Mouse (Mus musculus) heart, adult 18-20 months (tissue): Measurements from ENCODE around the gene Abhd16b. TPM values are rescaled to one million over a fixed set of nuclear protein-coding genes. Genes with fewer than 3 reads are reported as not detected.
A peak's percentile ranks its signal among the peaks of the same experiment; 100 is the strongest.

ENCODE experiments used
- DNase-seq, 2 experiments: peaks; one replicate each; pipeline ENCODE4 v3.0.0; 2021 to 2022; ENCODE audit warnings: mixed read lengths in 1 of 2
- total RNA-seq, 2 experiments: library from RNA; stranded (reverse); gene quantifications; 2 replicates each; pipeline ENCODE4 v1.2.3; 2021

Gene Abhd16b
- total RNA-seq, 2 experiments from 2014 or later: not detected

DNA sequence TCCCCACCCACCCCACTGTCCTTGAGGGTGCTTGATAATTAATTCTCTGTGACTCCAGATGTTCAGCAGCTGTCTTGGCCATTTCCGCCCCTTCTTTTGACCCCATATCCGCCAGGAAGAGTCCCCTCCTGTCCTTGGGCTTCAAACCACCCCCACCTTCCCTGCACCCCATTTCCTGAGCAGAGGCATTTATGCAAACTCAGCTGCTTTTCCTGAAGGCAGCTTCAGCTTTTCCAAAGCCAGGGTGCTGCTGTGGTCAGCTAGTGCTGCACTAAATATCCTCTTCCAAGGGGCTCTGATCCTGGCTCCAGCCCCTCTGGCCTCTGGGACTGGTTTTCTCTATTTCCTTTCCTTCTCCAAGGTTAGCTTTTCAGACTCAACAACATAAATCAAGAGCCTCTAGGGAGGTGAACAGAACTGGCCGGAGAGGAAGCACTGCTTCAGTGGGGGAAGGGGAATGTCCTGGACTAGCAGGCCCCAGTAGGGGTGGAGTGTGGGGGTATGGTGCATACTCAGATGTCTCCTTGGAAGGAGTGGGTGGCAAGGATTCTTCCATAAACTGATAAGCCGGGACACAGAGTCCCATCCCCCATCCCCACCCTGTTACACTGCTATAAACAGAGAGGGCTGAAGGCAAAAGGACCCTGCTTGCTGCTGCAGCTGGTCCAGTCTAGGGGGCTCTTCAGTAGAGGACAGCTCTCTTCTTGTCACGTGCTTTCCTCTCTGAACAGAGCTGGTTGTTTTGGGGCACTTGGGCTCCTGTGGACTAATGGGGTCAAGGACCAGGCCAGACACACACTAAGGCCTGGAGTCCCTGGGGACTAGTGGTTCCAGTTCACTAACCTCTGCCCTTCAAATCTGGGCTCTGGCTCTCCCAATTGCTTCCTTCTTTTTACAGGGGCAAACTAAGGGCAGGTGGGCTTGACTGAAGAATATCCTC lies 5.4 kb upstream of the Abhd16b start:
- peak; percentile 67 to 80 for DNase-seq

DNA sequence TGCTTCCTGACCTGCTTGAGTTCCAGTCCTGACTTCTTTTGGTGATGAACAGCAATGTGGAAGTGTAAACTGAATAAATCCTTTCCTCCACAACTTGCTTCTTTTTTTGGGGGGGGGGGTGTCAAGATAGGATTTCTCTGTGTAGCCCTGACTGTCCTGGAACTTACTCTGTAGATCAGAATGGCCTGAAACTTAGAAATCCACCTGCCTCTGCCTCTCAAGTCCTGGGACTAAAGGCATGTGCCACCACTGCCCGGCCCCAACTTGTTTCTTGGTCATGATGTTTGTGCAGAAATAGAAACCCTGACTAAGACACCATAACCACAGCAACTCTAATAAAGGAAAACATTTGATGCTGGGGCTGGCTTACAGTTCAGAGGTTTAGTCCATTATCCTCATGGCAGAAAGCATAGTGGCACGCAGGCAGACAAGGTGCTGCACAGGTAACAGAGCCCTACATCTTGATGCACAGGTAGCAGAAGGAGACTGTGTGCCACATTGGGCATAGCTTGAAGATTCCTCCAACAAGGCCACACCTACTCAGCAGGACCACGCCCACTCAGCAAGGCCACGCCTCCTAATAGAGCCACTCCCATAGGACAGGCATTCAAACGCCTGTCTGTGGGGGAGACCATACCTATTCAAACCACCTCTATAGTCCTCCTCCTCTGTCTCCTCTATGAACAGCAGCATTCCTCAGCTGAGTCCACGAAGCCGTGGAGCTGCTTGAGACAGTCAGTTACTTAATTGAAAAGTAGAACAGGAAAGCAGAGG lies 1.4 kb upstream of the Abhd16b start:
- no peak for DNase-seq

DNA sequence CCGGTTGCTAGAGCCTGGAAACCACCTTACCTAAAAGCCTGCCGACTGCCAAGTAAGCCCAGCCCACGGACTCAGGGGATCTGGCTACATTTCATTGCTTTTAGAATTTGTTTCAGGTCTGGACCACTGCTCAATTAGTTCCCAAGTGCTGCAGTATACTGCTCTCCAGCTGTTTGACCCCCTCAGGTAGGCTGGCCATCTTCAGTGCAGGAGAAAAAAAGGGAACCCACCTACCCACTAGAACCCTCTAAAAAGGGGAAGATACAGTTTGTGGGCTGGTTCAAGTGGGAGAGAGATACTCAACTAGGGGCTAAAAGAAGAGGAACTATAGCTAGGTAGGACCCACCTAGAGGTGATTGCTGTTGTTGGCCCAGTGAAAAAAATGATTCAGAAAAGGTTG lies 800 bp upstream of the Abhd16b start:
- no peak for DNase-seq

DNA sequence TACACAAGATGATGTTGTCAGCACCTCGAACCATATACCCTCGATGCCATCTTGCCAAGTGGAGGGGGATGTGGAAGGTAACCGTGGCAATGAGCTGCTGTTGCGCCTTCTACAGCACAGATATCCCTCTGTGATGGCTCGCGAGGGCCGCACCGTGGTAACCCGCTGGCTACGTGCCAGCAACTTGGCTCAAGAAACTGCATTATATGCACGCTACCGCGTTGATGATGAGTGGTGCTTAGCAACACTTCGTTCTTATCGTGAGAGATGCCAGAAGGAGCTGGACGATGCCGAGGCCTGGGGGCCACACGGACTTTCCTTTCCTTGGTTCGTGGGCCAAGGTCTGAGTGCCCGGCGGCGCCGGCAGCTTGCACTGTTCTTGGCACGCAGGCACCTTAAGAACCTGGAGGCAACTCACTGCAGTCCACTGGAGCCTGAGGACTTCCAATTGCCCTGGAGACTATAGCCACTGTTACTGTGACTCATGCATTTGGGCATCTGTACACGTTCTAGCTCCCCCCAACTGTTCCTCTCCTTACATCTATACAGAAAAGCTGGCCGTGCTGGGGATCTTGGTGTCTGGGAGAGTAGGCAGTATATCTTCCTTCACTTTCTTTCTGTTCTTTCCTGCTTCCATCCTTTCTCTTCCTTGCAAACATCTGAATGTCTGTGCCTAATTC lies 1.4 kb downstream of the Abhd16b start:
- no peak for DNase-seq

DNA sequence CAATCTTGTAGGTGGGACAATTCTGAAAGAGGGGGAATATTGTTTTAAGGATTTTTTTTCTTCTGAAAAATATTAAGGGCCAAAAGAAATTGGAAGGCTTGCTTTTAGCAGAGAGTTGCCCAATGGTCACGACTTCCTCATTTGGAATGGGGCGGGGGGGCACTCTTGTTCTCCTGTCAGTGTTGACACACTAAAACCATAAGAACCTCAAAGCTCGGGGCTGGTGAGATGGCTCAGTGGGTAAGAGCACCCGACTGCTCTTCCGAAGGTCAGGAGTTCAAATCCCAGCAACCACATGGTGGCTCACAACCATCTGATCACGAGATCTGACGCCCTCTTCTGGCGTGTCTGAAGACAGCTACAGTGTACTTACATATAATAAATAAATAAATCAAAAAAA lies 2.8 kb downstream of the Abhd16b start:
- peak; percentile 17 to 25 for DNase-seq

DNA sequence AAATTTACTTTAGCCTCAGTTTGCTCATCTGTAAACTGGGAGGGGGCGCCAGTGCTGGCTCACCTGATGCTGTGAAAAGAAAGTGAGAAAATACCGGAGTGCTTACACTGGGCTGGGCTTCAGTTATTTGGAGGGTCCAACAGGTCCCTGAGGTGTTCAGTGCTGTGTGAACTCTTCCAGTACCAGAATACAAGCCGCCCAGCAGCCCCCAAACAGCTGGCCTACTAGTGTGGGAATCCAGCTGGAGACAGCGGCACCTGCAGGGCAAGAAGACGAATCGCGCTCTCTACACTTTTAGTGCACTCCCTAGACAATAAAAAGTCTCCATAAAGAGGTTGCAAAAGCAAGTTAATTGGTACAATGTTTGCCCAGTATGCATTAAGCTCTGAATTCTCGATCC lies 3.3 kb downstream of the Abhd16b start:
- peak; percentile 70 to 77 for DNase-seq

DNA sequence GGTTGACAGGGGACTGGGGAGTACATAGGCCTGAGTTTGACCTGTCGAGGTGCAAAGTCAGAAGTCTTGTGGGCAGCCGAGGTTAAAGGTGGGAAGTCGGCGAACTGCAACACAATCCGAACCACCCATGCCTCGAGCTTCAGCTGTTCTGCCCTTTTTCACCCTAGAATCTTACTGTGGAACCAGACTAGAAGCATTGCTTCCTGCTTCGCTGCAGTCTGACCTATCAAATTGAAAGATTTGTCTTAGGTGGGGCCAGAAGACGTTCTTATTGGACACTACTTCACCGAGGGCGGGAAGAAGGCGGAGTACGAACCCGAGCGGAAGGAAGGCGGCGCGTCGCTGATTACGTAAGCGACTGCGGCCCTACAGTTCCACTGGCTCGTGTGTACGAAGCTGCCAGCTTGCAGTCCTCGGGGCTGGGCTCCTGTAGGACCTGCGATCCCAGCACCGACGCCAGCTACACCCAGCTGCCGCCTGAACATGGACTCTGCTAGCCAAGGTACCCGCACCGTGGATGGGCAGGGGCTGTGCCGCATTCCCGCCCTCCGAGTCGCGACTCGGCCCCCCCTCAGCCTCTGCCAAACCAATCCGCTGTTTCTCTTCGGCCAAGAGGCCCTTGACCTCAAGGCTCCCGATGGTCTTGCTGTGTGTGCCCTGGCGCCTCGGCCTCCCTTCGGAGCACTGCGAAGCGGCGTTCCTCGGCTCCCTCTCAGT lies 4.0 kb downstream of the Abhd16b start, which contains the start of gene Tpd52l2:
TSS of gene Tpd52l2 (plus strand) at position 312 of the 717 bp plus-strand sequence.
- peak; percentile 93 to 96 for DNase-seq

DNA sequence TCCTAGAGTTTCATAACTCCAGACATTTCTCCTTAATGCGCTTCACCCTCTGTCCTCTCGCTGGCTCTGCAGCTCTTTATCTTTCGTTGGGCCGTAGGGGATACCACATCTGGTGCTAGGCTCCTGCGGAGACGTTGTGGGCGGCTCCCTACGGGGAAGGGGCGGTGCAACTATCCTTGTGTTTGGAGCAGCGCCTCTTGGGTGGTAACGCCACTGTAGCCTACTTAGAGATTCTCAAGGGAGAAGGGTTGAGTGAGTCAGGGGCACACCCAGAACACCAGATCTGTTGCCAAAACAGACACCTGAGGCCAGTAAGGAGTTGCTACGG lies 4.5 kb downstream of the Abhd16b start:
- DNase-seq: peak; percentile 76 to 85

DNA sequence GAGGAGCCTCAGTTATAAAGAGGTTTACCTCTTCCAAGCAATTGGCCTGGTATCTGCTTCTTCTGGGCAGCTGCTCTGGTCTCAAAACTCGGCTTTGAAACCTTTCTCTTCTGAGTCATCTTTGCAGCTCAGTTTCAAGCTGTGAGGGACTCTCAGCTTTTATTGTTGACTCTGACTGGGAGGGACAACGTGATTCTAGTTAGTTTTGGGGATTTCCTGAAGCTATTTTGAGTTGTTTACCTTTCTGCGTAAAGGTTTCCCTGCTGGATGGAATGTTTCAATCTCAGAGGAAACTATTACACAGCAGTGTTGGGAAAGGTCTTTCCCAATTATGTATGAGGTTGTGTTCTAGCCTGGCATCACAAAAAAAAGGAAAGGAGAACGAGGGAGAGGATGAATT lies 5.6 kb downstream of the Abhd16b start:
- no peak for DNase-seq

DNA sequence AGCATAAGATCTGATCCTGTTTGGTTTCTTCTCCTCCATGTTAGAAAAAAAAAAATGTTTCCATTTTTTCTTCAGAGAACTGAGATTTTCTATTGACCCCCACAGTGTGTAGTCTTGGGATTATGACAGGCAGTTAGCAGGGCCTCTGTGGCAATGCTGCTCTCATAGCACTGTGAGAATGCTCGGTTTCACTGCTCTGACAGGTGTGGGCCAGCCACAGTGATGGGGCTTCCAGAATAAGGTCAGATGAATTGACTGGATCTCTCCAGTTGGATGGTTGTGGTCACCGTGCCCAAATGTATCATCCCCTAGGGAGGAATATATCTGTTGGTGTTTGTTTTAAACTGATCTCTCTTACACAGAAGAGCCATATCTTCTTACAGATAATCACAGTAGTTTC lies 16.2 kb downstream of the Abhd16b start:
- DNase-seq: no peak

DNA sequence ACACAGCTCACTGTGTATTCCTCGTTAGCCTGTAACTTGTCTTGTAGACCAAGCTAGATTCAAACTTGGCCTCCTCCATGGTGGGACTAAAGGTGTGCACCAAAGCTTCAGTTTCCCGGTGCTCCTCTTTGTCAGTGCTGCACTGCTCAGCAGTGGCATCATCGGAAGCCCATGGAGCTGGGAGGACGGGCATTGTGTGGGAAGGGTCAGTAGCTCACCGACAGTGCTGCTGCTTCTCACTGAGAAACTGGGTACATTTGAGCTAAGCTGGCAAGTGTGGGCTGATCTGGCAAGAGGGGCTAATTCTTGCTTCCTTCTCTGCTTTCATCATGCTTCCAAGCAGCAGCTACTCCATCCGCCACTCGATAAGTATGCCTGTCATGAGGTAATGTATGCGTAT lies 18.2 kb downstream of the Abhd16b start:
- DNase-seq: no peak

DNA sequence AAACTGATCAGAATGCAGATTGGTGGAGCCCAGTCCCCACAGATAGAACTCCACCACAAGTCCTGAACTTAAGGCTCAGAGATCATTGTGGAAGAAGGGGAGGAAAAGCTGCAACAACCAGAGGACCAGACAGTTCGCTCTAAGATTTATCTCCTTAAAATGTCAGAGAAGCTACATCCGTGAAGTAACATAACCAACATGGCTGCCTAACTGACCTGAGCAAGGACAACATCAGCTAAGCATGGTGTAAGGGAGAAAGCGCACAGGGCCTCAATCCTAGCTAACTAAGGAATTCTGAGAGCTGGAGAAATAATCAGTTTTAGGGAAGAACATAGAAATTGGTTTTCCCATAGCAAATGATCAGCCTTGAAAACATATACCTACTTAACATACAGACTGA lies 26.2 kb downstream of the Abhd16b start:
- DNase-seq: no peak

DNA sequence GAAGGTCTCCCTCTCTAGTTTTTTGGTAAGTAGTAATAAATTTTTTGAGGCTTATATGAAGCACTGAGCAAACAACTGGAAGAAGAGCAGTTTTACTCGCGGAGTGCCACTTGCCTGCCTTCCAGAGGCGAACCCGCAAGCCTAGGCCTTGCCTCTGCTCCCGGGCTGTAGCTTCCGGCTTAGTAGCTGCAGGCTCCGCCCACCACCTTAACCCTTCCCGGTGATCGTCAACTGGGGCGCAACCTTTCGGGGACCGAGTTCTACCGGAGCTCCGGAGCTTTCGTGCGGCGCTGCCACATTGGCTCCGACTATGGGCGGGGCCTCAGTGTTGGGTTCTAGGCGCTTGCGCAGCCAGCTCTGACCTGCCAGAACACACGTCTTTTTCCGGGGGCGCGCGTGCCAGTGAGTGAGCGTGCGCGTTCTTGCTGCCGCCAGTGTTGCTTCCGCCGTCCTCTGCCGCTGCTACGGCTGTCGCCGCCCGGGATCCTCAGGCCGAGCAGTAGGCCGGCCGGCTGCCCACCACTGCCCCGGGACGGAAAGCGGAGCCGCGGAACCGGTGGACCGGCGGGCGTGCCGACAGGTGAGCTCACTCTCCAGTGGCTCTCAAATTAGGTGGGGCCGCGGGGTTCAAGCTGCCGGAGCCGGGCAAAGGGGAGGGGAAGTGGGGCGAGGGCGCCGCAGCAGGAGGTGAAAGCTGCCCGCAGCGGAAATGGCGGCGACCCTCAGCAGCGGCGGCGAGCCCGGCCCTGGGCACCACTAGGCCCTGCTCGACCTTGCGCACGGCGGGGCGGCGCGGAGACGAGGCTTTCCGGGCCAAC lies 27.3 kb downstream of the Abhd16b start, which contains the start of gene Dnajc5:
TSS of gene Dnajc5 (plus strand) at position 368 of the 818 bp plus-strand sequence.
- DNase-seq: peak; percentile 97 to 99

DNA sequence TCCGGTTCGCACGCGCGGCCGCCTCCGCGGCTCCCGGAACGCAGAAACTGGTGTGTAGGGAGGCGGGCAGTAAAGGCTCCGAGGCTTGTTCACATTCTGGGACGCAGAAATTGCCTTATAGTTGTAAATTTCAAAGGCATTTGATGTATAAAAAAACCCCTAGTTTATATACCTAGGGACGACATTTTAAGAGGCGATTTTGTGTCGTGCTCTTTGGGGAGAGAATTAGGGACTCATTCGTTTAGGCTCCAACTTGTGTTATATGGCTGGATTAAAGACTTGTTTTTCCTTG lies 27.9 kb downstream of the Abhd16b start:
- DNase-seq: no peak

DNA sequence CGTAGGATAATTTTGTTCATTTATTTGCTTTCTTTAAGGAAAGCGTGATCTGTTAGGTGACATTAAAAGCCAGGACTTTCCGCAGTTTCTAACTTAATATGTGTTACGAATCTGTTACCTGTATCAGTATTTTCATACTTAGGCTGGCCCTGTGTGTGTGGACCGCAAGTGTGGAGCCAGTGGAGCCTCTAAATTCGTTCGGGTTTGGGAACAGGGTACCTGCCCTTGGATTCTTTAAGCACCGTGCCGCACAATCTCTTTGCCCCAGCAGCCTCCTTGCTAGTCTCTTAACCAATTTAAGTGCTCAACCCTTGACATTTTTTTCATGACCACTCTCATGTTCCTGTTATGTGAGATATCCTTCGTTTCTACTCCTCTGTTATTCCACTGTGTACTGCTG lies 28.5 kb downstream of the Abhd16b start:
- peak in 1 of 2 experiments; percentile 9 for DNase-seq

DNA sequence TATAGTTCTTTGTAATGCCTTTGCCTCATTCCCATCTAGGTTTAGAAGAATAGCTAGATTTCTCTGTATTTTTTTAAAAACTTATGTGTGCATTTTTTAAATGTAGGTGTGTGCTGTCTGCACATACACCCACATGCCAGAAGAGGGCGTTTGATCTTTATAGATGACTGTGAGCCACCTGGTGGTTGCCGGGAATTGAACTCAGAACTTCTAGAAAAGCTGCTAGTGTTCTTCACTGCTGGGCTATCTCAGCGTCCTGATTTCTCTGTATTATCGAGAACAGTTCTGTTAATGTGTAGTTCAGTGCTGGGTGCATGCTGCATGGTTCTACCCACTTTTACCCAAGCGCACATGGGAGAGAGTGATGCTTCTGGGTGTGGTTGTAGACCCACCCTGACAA lies 29.8 kb downstream of the Abhd16b start:
- peak in 1 of 2 experiments; percentile 21 for DNase-seq

DNA sequence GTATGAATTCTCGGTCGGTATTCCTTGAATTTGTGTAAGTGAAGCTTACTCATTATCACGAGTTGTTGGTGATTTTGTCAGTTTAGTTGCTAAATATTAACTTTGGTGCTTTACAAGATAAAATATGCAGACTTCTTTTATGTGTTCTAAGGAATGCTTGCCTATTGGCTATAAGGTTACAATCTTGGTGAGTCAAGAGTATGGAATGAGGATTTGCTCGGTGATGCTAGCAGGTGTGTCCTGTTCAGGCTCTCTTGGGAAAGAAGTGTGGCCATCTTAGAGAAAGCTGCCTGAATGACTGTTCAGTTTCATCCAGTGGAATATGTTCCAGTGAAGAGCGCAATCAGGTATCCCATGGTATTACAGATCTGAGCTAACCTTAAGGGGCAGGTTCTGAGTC lies 32.5 kb downstream of the Abhd16b start:
- DNase-seq: no peak

DNA sequence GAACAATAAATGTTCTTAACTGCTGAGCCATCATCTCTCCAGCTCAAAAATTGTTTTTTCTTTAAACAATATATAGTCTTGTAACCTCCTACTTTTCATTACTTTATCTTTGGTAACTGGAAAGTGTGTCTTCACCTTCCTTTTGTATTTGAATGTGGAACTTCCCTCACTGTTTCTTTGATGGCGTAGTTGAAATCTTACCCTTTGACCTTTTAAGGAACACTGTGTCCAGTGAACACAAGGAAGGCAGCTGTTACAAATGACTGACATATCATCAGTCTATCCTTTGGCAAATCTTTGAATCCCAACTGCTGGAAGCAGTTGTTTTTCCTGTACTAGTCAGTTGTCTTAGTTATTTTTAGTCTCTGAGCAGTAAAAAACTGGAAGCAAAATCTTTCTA lies 36.1 kb downstream of the Abhd16b start:
- no peak for DNase-seq

DNA sequence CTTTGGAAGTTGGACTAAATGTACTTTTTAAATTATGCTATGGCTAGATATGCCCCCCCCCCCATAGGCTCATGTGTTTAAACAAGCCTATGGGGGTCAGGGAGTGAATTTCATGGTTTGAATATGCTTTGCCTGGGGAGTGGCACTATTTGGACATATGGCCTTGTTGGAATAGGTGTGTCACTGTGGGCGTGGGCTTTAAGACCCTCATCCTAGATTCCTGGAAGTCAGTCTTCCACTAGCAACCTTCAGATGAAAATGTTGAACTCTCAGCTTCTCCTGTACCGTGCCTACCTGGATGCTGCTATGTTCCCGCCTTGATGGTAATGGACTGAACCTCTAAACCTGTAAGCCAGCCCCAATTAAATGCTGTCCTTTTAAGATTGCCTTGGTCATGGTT lies 39.6 kb downstream of the Abhd16b start:
- DNase-seq: no peak

DNA sequence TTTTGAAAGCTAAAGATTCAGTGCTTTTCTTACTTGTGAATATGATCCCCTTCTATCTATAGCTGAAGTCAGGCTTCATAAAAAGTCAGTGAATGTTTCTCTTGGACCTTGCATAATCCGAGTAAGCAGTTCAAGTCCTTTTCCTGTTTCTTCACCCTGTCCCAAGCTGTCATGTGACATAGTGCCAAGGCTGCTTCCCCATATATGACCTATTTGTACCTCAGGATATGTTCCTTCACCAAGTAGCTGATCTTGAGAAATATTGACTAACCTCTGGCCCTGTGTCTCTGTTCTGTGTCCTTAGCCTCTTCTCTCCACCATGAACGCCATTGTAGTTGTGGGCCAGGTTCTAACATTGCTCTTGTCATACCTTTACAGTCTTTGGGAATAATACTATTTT lies 43.4 kb downstream of the Abhd16b start:
- peak in 1 of 2 experiments; percentile 56 for DNase-seq

DNA sequence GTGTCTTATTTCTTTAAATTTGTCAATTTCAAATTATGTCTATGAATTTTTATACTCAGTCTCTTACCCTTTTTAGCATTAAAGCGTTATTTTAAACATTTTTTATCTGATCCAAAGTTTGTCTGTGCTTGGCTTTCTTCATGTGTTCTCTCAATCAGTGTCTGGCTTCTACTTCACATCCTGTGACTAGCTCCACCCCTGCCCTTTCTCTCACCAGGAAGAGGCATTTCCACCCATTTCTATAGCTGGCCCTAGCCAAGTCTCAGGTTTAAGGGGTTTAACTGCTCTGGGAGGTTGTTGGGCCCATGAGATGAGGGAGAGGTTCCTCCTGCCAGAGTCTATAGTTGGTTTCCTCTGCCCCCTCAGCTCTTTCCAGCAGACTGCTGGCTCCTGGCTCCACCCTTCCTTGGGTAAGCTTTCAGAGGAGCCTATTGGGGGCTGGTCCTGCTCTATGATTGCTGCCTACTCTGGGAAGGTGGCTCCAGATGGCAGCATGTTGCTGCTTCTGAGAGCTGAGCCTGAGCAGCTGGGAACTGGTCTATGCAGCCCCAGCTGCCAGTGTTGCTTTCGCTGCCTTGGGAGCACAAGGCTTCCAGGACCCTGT lies 44.5 kb downstream of the Abhd16b start:
- peak; percentile 43 to 44 for DNase-seq
